Mouse (Mus musculus) E14TG2a.4 (cell line): Measurements from ENCODE around the gene Pip5k1a.

Experiments
- CTCF ChIP-seq: conservative IDR thresholded peaks from 2 replicates; pipeline ENCODE4 v1.5.1; 2014; ENCODE audit warnings: low read length
- POU5F1 ChIP-seq: IDR thresholded peaks from 2 replicates; pipeline ENCODE4 v1.6.1; 2014; ENCODE audit warnings: low read length, borderline replicate concordance

GRCm38 (mm10) chr3:95117751-95118150, 11.0 kb upstream of the Pip5k1a start:
- TF ChIP-seq CTCF (no peak), POU5F1 (no peak)
